Mouse (Mus musculus): ENCODE data around the gene Ankrd60. TPM values are rescaled to one million over a fixed set of nuclear protein-coding genes. Genes with fewer than 3 reads are reported as not detected.

Ankrd60 gene
- polyA plus RNA-seq, 1 experiment from 2014 or later: not detected

DNA sequence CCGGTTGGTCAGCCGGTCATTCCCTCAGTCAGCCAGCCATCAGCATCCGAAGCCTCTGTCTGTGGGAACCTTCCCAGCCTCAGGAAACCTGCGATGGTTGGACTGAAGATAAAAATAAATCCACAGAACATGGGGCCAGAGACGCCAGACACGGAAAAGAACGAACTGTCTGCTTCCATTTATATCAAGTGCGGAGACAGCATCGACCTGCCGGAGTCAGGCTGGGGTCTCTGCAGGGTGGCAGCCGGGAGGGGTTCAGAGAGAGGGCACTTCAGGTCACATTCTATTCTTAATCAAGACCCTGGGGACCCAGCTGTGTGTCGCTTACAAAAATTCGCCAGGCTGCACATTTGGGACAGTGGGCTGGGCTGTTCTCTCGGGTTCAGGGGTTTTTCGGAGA, 38.4 kb downstream of the Ankrd60 start:
- Histone ChIP-seq H3K9me3 (replicated peaks) (no peaks in the 10 kb centered on the region), H3K9ac (no peak overlapping the region), H3K4me3 (replicated peaks) (no peak overlapping the region), H3K27me3 (peaks cover 17% of the 10 kb centered on the region; the same call in 1 of the 2 replicates), H3K27ac (no peak overlapping the region), H3K4me1 (peaks cover 9% of the 10 kb centered on the region), H3K4me2 (no peak overlapping the region), H3K36me3 (no peaks in the 10 kb centered on the region)
- 63% methylated on average over 15 of the region's 15 CpGs for WGBS
- ATAC-seq (replicated peaks; ENCODE audit: low FRiP score): no peak

DNA sequence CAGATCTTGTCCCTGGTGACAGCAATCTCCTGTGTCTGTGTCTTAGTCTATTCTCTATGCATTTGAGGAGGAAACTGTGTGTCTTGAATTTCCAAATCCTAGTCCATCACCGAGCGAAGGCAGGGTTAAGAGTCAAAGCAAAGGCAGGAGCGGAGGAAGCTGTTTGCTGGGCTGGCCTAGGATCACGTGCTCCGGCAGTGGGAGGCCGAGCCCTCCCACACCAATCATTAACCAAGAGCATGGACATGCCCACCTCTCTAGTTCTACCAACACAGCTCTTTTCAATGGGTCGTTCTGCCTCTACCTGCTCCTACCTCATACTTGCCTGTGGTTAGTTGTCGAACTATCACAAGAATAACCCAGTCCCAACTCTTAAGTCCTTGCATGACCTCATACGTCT, 42.3 kb downstream of the Ankrd60 start:
- Histone ChIP-seq H3K27me3 (0 out of 2 replicates have a peak, but pooled peaks cover 10% of the 10 kb centered on the region), H3K27ac (no peak overlapping the region), H3K4me1 (peaks cover 19% of the 10 kb centered on the region), H3K36me3 (no peaks in the 10 kb centered on the region), H3K4me2 (peak overlapping the region; percentile 47), H3K9ac (no peak overlapping the region), H3K4me3 (replicated peaks) (no peak overlapping the region), H3K9me3 (replicated peaks) (no peaks in the 10 kb centered on the region)
- 62% methylated on average over 9 of the region's 9 CpGs for WGBS
- ATAC-seq (replicated peaks; ENCODE audit: low FRiP score): peak; percentile 76

DNA sequence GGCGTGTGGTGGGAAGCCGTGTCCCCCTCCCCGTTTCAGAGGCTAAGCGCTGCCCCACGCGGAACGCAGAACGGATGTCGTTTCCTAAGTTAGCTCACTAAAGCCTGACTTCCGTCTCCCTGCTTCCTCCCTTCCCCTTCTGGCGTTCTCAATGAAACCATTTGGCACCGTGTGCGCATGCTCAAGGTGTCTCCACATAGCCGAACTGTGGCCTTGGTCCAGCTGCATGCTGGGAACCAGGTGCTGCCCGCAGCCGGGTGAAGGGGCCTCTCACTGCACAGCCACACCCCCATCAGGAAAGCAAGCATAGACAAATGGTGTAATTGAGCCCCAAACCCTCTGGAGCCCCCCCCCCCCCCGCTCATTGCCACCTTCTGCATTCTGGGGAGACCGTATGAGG, 42.8 kb downstream of the Ankrd60 start:
- 0 out of 2 replicates have a peak, but pooled peaks cover 10% of the 10 kb centered on the region for H3K27me3 ChIP-seq
- H3K9me3 ChIP-seq (replicated peaks): no peaks in the 10 kb centered on the region
- H3K36me3 ChIP-seq: no peaks in the 10 kb centered on the region
- peak overlapping the region; percentile 47 for H3K4me2 ChIP-seq
- H3K4me3 ChIP-seq (replicated peaks): no peak overlapping the region
- 76% methylated on average over 18 of the region's 18 CpGs for WGBS
- H3K27ac ChIP-seq: no peak overlapping the region
- peak; percentile 44 for ATAC-seq (replicated peaks; ENCODE audit: low FRiP score)
- peaks cover 19% of the 10 kb centered on the region for H3K4me1 ChIP-seq
- no peak overlapping the region for H3K9ac ChIP-seq

DNA sequence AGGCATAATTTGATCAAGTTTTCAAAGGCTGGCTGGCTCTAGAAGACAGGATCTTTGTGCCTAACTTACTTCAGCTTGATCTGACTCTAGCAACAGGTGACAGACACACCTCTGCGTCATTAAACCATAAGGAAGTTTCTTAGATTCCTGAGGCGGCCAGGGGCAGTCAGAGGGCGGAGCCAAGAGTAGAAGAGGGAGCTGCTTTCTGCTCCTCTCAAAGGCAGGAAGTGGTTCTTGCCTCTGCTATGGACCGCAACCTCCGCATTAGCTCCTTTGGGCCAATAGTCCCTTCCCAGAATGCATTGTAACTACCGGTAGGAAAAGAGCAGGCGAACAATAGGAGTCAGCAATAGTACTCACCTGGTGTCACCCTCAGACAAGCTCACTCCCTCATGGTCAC, 43.6 kb downstream of the Ankrd60 start:
- H3K9me3 ChIP-seq (replicated peaks): no peaks in the 10 kb centered on the region
- 0 out of 2 replicates have a peak, but pooled peaks cover 3% of the 10 kb centered on the region for H3K27me3 ChIP-seq
- no peak overlapping the region for H3K27ac ChIP-seq
- peaks cover 19% of the 10 kb centered on the region for H3K4me1 ChIP-seq
- no peak for ATAC-seq (replicated peaks; ENCODE audit: low FRiP score)
- H3K36me3 ChIP-seq: no peaks in the 10 kb centered on the region
- no peak overlapping the region for H3K4me3 ChIP-seq (replicated peaks)
- H3K9ac ChIP-seq: no peak overlapping the region
- 76% methylated on average over 7 of the region's 7 CpGs for WGBS
- H3K4me2 ChIP-seq: no peak overlapping the region

DNA sequence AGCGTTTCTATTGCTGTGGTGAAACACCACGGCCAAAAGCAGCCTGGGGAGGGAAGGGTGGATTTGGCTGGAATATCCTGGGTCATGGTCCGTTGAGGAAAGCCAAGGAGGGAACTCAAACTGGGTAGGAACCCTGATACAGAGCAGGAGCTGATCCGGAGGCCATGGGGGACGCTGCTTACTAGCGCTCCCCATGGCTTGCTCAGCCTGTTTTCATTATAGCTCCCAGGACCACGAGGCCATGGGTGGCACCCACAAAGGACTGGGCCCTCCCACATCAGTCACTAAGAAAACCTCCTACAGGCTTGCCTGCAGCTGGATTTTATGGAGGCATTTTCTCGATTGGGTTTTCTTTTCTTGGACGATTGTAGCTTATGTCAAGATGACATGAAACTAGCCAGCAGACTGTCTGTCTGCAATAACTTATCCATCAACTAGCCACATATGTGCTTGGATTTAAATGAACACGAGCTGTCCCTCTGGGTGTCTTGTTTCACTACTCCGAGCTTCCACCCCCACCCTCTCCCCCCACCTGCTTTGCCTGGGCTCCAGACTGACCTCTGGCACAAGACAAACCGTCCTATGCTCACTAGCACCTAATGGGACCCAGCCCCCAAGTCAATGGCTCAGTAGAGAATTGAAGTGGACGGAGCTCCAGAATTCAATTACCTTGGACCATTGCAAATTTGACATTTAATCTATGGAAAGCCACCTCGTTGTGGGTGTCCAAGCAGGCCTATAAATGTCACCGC, 45.3 kb downstream of the Ankrd60 start:
- H3K4me3 ChIP-seq (replicated peaks): no peak overlapping the region
- WGBS: 40% methylated on average over 15 of the region's 15 CpGs
- peaks cover 19% of the 10 kb centered on the region for H3K4me1 ChIP-seq
- ATAC-seq (replicated peaks; ENCODE audit: low FRiP score): no peak
- no peaks in the 10 kb centered on the region for H3K9me3 ChIP-seq (replicated peaks)
- no peak overlapping the region for H3K4me2 ChIP-seq
- no peaks in the 10 kb centered on the region for H3K36me3 ChIP-seq
- H3K27ac ChIP-seq: no peak overlapping the region
- 0 out of 2 replicates have a peak, but pooled peaks cover 3% of the 10 kb centered on the region for H3K27me3 ChIP-seq
- no peak overlapping the region for H3K9ac ChIP-seq

DNA sequence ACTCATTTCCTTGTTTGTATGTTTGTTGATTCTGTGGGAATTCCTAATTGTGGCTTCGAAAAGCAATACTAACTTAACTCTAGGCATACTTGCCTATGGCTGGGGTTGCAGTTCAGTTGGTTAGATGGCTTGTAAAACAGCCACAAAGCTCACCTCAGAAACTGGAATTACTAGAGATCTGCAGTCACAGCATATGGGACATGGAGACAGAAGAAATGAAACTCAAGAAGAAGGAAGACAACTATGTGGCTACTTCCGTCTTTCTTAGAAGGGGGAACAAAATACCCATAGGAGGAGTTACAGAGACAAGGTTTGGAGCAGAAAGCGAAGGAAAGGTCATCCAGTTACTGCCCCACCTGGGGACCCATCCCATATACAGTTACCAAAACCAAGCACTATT, 49.7 kb downstream of the Ankrd60 start:
- 0 out of 2 replicates have a peak, but pooled peaks cover 6% of the 10 kb centered on the region for H3K27me3 ChIP-seq
- H3K4me1 ChIP-seq: peaks cover 9% of the 10 kb centered on the region
- H3K9me3 ChIP-seq (replicated peaks): no peaks in the 10 kb centered on the region
- H3K27ac ChIP-seq: no peak overlapping the region
- no peaks in the 10 kb centered on the region for H3K36me3 ChIP-seq
- H3K4me2 ChIP-seq: no peak overlapping the region
- no peak overlapping the region for H3K9ac ChIP-seq
- H3K4me3 ChIP-seq (replicated peaks): no peak overlapping the region
- 71% methylated on average over 3 of the region's 3 CpGs for WGBS
- no peak for ATAC-seq (replicated peaks; ENCODE audit: low FRiP score)

DNA sequence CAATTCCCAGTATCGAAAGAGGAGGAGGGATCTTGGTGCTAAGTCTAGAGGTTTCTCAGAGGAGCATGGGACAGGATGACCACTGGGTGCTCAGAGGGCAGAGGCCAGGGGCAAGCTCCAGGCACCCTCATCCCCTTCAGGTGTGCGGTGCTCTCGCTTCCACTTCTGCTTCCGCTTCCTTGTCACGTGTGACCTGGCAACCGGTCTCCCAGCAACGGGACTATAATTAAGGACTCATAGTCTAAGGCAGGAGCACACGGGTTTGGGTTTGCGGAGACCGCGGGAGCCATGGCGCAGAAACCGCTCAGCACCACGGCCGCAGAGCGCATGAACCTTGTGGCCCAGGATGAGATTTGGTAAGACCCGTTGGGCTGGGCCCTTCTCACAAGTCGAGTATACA, 55.8 kb downstream of the Ankrd60 start, which contains the start of gene 1700021F07Rik:
TSS of gene 1700021F07Rik (plus strand) at position 211 of the 400 bp plus-strand sequence.
- 0 out of 2 replicates have a peak, but pooled peaks cover 2% of the 10 kb centered on the region for H3K4me1 ChIP-seq
- H3K27me3 ChIP-seq: 0 out of 2 replicates have a peak, but pooled peaks cover 3% of the 10 kb centered on the region
- H3K4me3 ChIP-seq (replicated peaks): no peak within 1 kb of the TSS
- 92% methylated on average over 18 of the region's 18 CpGs for WGBS
- H3K4me2 ChIP-seq: no peak within 1 kb of the TSS
- ATAC-seq (replicated peaks; ENCODE audit: low FRiP score): no peak
- H3K9me3 ChIP-seq (replicated peaks): no peaks in the 10 kb centered on the region
- no peak within 1 kb of the TSS for H3K9ac ChIP-seq
- no peak within 1 kb of the TSS for H3K27ac ChIP-seq
- H3K36me3 ChIP-seq: no peaks in the 10 kb centered on the region

Other genes with a start within 250 kb of the Ankrd60 start
- gene 1700021F07Rik, start 55.8 kb downstream of the Ankrd60 start, polyA plus RNA-seq (2015; fragmentation: Nextera tagmentation; extraction: Ambion mirVana): not detected in 2 replicates
- gene Rab22a, start 81.4 kb upstream of the Ankrd60 start, polyA plus RNA-seq (2015; fragmentation: Nextera tagmentation; extraction: Ambion mirVana): 35.3 and 36.3 TPM in 2 replicates
- gene 1700010B08Rik, start 141.1 kb upstream of the Ankrd60 start, polyA plus RNA-seq (2015; fragmentation: Nextera tagmentation; extraction: Ambion mirVana): not detected in 2 replicates
- gene Vapb, start 159.1 kb upstream of the Ankrd60 start, polyA plus RNA-seq (2015; fragmentation: Nextera tagmentation; extraction: Ambion mirVana): 14.0 and 17.9 TPM in 2 replicates